ENCODE assay signal across 15 mouse cellular contexts in genomic region chr10:95722203-95722611, GRCm38 (mm10). TPM values are rescaled to one million over a fixed set of nuclear protein-coding genes. Genes with fewer than 3 reads are reported as not detected.
DNase-seq lines count a peak whose midpoint lies in the region; ATAC-seq lines count a peak whose summit lies in the region.
"Had no signal": no experiment of that assay in that cellular context is flagged by ENCODE, and none has a peak within 500 bp of the region (broad histone marks: within the 10 kb centered on the region; RNA-seq: fewer than 3 reads in every experiment).

No protein-coding gene starts in this region.

- H3K27me3 ChIP-seq in liver, embryonic 12.5 days (replicated peaks): no peaks in the 10 kb centered on the region
- H3K27me3 ChIP-seq in hindbrain, embryonic 13.5 days: no peaks in the 10 kb centered on the region
- no peaks in the 10 kb centered on the region for H3K27me3 ChIP-seq in forebrain, embryonic 12.5 days
- H3K27me3 ChIP-seq: embryonic facial prominence, embryonic 12.5 days; heart, embryonic 13.5 days had no signal

- no peak overlapping the region; the same call in 1 of the 2 replicates for H3K4me3 ChIP-seq in liver, embryonic 12.5 days
- no peak overlapping the region for H3K4me3 ChIP-seq in hindbrain, embryonic 13.5 days
- no peak overlapping the region for H3K4me3 ChIP-seq in forebrain, embryonic 12.5 days (replicated peaks)
- H3K4me3 ChIP-seq: embryonic facial prominence, embryonic 12.5 days; heart, embryonic 13.5 days had no signal

- no peaks in the 10 kb centered on the region for H3K9me3 ChIP-seq in liver, embryonic 12.5 days (replicated peaks)
- no peaks in the 10 kb centered on the region for H3K9me3 ChIP-seq in hindbrain, embryonic 13.5 days
- no peaks in the 10 kb centered on the region for H3K9me3 ChIP-seq in forebrain, embryonic 12.5 days
- H3K9me3 ChIP-seq: embryonic facial prominence, embryonic 12.5 days had no signal

- no peaks in the 10 kb centered on the region for H3K36me3 ChIP-seq in liver, embryonic 12.5 days
- H3K36me3 ChIP-seq in hindbrain, embryonic 13.5 days: no peaks in the 10 kb centered on the region
- H3K36me3 ChIP-seq in forebrain, embryonic 12.5 days (replicated peaks): no peaks in the 10 kb centered on the region
- H3K36me3 ChIP-seq: embryonic facial prominence, embryonic 12.5 days; heart, embryonic 13.5 days had no signal

- ATAC-seq in liver, embryonic 12.5 days: peak; percentile 76
- no peak for ATAC-seq in hindbrain, embryonic 13.5 days (ENCODE audit: low FRiP score)
- no peak for ATAC-seq in monocyte, adult 5-6 weeks (replicated peaks; ENCODE audit: insufficient number of reproducible peaks, low FRiP score, low TSS enrichment, poor library complexity, severe bottlenecking)
- ATAC-seq in forebrain, embryonic 12.5 days (ENCODE audit: low FRiP score): no peak

- 29% methylated on average over 10 of the region's 10 CpGs for WGBS in liver, embryonic 12.5 days (ENCODE audit: insufficient replicate concordance)
- WGBS in hindbrain, embryonic 13.5 days: 83% methylated on average over 10 of the region's 10 CpGs
- 92% methylated on average over 10 of the region's 10 CpGs for WGBS in forebrain, embryonic 12.5 days

- H3K4me2 ChIP-seq in liver, embryonic 12.5 days: peak overlapping the region; percentile 39
- no peak overlapping the region for H3K4me2 ChIP-seq in hindbrain, embryonic 13.5 days
- no peak overlapping the region for H3K4me2 ChIP-seq in forebrain, embryonic 12.5 days
- H3K4me2 ChIP-seq: embryonic facial prominence, embryonic 12.5 days; heart, embryonic 13.5 days had no signal

- H3K27ac ChIP-seq in liver, embryonic 12.5 days: 0 out of 2 replicates have a peak overlapping the region, but pooled peaks have one; percentile 22
- H3K27ac ChIP-seq in hindbrain, embryonic 13.5 days: no peak overlapping the region
- H3K27ac ChIP-seq in forebrain, embryonic 12.5 days: no peak overlapping the region
- H3K27ac ChIP-seq: embryonic facial prominence, embryonic 12.5 days; heart, embryonic 13.5 days; macrophage had no signal

- peaks cover 50% of the 10 kb centered on the region for H3K4me1 ChIP-seq in liver, embryonic 12.5 days
- no peaks in the 10 kb centered on the region for H3K4me1 ChIP-seq in hindbrain, embryonic 13.5 days (replicated peaks)
- no peaks in the 10 kb centered on the region for H3K4me1 ChIP-seq in forebrain, embryonic 12.5 days

- H3K9ac ChIP-seq in liver, embryonic 12.5 days: no peak overlapping the region
- no peak overlapping the region for H3K9ac ChIP-seq in hindbrain, embryonic 13.5 days
- no peak overlapping the region for H3K9ac ChIP-seq in forebrain, embryonic 12.5 days
- H3K9ac ChIP-seq: embryonic facial prominence, embryonic 12.5 days; heart, embryonic 13.5 days had no signal

- DNase-seq in 3134 (ENCODE audit: extremely low read depth, insufficient read length, low spot score) (peak; percentile 43), A20 (ENCODE audit: low read depth, low spot score) (peak; percentile 12)
- peak; percentile 74 for DNase-seq in kidney, adult 18-20 months
- no peak for DNase-seq in ovary, postnatal 36 days (ENCODE audit: low spot score)

RNA-seq across cellular contexts. Expression of gene Anapc15-ps, which starts 49.0 kb away (rescaled TPM):
- polyA plus RNA-seq in liver, embryonic 12.5 days (2016; fragmentation: Nextera tagmentation; extraction: Ambion mirVana): not detected in 2 replicates
- polyA plus RNA-seq in hindbrain, embryonic 13.5 days (2015; fragmentation: Nextera tagmentation; extraction: Ambion mirVana): not detected in 2 replicates
- total RNA-seq in monocyte, adult 5-6 weeks (2017): not detected in 3 replicates
- polyA plus RNA-seq in forebrain, embryonic 12.5 days (2016; fragmentation: Nextera tagmentation; extraction: Ambion mirVana): not detected in 2 replicates
- total RNA-seq: adrenal gland, postnatal 36 days had no signal
- polyA plus RNA-seq: embryonic facial prominence, embryonic 12.5 days; heart, embryonic 13.5 days; intestine, embryonic 14.5 days; limb, embryonic 11.5 days; small intestine, adult 2 months had no signal
